Mouse (Mus musculus) heart, adult 9 months (tissue): ENCODE results near the gene Krt6b.
"Not testable (repeated sequence)": the region's sequence is repeated elsewhere in the genome, so short reads cannot be mapped to it uniquely, and the experiment has no call there.

ENCODE experiments used
- DNase-seq, 2 experiments: peaks; one replicate each; pipeline ENCODE4 v3.0.0; 2022; ENCODE audit warnings: low spot score in 2 of 2

Krt6b gene

GRCm38 (mm10) chr15:101680187-101680586 is at the start of gene Krt6b:
TSS of gene Krt6b (minus strand) at chr15:101680287.
- no peak for DNase-seq

GRCm38 (mm10) chr15:101724686-101725085 is 44.6 kb upstream of the Krt6b start:
- DNase-seq, result no peak

GRCm38 (mm10) chr15:101715831-101716230 is 35.7 kb upstream of the Krt6b start:
- no peak for DNase-seq

GRCm38 (mm10) chr15:101714356-101714755 is 34.3 kb upstream of the Krt6b start:
- no peak for DNase-seq

GRCm38 (mm10) chr15:101713731-101714130 is 33.6 kb upstream of the Krt6b start:
- no peak for DNase-seq

GRCm38 (mm10) chr15:101712720-101713119 is 32.6 kb upstream of the Krt6b start, which contains the start of gene Krt5:
TSS of gene Krt5 (minus strand) at chr15:101712898.
- DNase-seq, result no peak

GRCm38 (mm10) chr15:101708683-101709082 is 28.6 kb upstream of the Krt6b start:
- no peak for DNase-seq

GRCm38 (mm10) chr15:101707454-101707853 is 27.4 kb upstream of the Krt6b start:
- no peak for DNase-seq

- no peak for DNase-seq
These were observed 24.0 kb upstream of the Krt6b start for GRCm38 (mm10) chr15:101704066-101704465.

- no peak for DNase-seq
These were observed 22.3 kb upstream of the Krt6b start for GRCm38 (mm10) chr15:101702380-101702779.

GRCm38 (mm10) chr15:101699866-101700265 is 19.8 kb upstream of the Krt6b start:
- DNase-seq, result no peak

GRCm38 (mm10) chr15:101699192-101699591 is 19.1 kb upstream of the Krt6b start:
- DNase-seq, result no peak

- DNase-seq, result no peak
These were observed 17.5 kb upstream of the Krt6b start for GRCm38 (mm10) chr15:101697326-101698188.

- DNase-seq, result no peak
These were observed 14.1 kb upstream of the Krt6b start, which contains the start of gene Krt6a for GRCm38 (mm10) chr15:101694207-101694606. TSS of gene Krt6a (minus strand) at chr15:101694307.

- not testable (repeated sequence) for DNase-seq
These were observed 10.4 kb upstream of the Krt6b start for GRCm38 (mm10) chr15:101690460-101690859.

- DNase-seq, result no peak
These were observed 8.1 kb upstream of the Krt6b start for GRCm38 (mm10) chr15:101688161-101688560.

GRCm38 (mm10) chr15:101675978-101676377 is 4.1 kb downstream of the Krt6b start:
- no peak for DNase-seq

GRCm38 (mm10) chr15:101652736-101653265 is 27.3 kb downstream of the Krt6b start:
- DNase-seq, result no peak

GRCm38 (mm10) chr15:101647280-101647679 is 32.8 kb downstream of the Krt6b start, which contains the start of gene Gm5478:
TSS of gene Gm5478 (minus strand) at chr15:101647380.
- DNase-seq, result no peak

GRCm38 (mm10) chr15:101627884-101628283 is 52.2 kb downstream of the Krt6b start, which contains the start of gene Gm5414:
TSS of gene Gm5414 (minus strand) at chr15:101628188.
- no peak for DNase-seq
